Mouse (Mus musculus) stomach, postnatal 0 days (tissue): ENCODE measurements around the gene Srd5a2.

Experiments
- CTCF ChIP-seq: IDR thresholded peaks from 2 replicates; pipeline ENCODE4 v1.5.1; 2016; ENCODE audit warnings: antibody characterized with exemption, low read depth, mild to moderate bottlenecking, moderate library complexity
- EP300 ChIP-seq: optimal IDR thresholded peaks from 2 replicates; pipeline ENCODE3; 2016; ENCODE audit warnings: antibody characterized with exemption

DNA sequence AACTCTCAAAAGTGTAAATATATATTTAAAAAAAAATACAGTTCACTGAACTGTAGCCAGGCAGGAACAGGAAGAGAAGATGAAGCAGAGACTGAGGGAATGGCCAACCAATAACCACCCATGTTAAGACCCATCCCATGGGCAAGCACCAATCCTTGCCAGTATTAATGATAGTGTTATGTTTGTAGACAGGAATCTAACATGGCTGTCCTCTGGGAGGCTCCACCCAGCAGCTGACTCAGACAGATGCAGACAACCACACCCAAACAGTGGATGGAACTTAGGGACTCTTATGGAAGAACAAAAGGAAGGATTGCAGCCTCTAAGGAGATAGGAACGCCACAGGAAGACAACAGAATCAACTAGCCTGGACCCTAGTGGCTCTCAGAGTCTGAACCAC is 64.8 kb downstream of the Srd5a2 start:
- no peak for TF ChIP-seq EP300
- TF ChIP-seq CTCF = no peak
